Mouse (Mus musculus): ENCODE results near the gene Alk. TPM values are rescaled to one million over a fixed set of nuclear protein-coding genes. Genes with fewer than 3 reads are reported as not detected.

Gene Alk
- polyA plus RNA-seq, 1 experiment: 0.05 TPM

GRCm38 (mm10) chr17:72187026-72187425 lies 417.4 kb downstream of the Alk start:
- 89% methylated on average over 1 of the region's 1 CpGs for WGBS
- no peak for DNase-seq (ENCODE audit: low read depth, low spot score)

- 53% methylated on average over 2 of the region's 2 CpGs for WGBS
- DNase-seq (ENCODE audit: low read depth, low spot score): no peak
Observed at GRCm38 (mm10) chr17:72182414-72182813, 422.0 kb downstream of the Alk start.

- 92% methylated on average over 9 of the region's 9 CpGs for WGBS
- no peak for DNase-seq (ENCODE audit: low read depth, low spot score)
Observed at GRCm38 (mm10) chr17:72180200-72180599, 424.2 kb downstream of the Alk start.

GRCm38 (mm10) chr17:72179722-72180140 lies 424.7 kb downstream of the Alk start:
- 87% methylated on average over 14 of the region's 14 CpGs for WGBS
- no peak for DNase-seq (ENCODE audit: low read depth, low spot score)

GRCm38 (mm10) chr17:72173778-72174177 lies 430.6 kb downstream of the Alk start:
- WGBS: 76% methylated on average over 3 of the region's 3 CpGs
- DNase-seq (ENCODE audit: low read depth, low spot score): no peak

- WGBS: 80% methylated on average over 5 of the region's 5 CpGs
- DNase-seq (ENCODE audit: low read depth, low spot score): no peak
Observed at GRCm38 (mm10) chr17:72168152-72168551, 436.3 kb downstream of the Alk start.

- no peak for DNase-seq (ENCODE audit: low read depth, low spot score)
- 66% methylated on average over 5 of the region's 5 CpGs for WGBS
Observed at GRCm38 (mm10) chr17:72158857-72159385, 445.5 kb downstream of the Alk start.

GRCm38 (mm10) chr17:72157830-72158629 lies 446.4 kb downstream of the Alk start:
- 65% methylated on average over 10 of the region's 10 CpGs for WGBS
- no peak for DNase-seq (ENCODE audit: low read depth, low spot score)

GRCm38 (mm10) chr17:72153038-72153437 lies 451.4 kb downstream of the Alk start:
- WGBS: 76% methylated on average over 3 of the region's 3 CpGs
- no peak for DNase-seq (ENCODE audit: low read depth, low spot score)

GRCm38 (mm10) chr17:72144946-72145598 lies 459.4 kb downstream of the Alk start:
- WGBS: 68% methylated on average over 7 of the region's 7 CpGs
- no peak for DNase-seq (ENCODE audit: low read depth, low spot score)

GRCm38 (mm10) chr17:72144461-72144860 lies 460.0 kb downstream of the Alk start:
- 73% methylated on average over 9 of the region's 9 CpGs for WGBS
- DNase-seq (ENCODE audit: low read depth, low spot score): no peak

GRCm38 (mm10) chr17:72132140-72132911 lies 472.1 kb downstream of the Alk start:
- peak; percentile 74 for DNase-seq (ENCODE audit: low read depth, low spot score)
- WGBS: 31% methylated on average over 8 of the region's 8 CpGs

GRCm38 (mm10) chr17:72121660-72122059 lies 482.8 kb downstream of the Alk start:
- 59% methylated on average over 1 of the region's 1 CpGs for WGBS
- DNase-seq (ENCODE audit: low read depth, low spot score): no peak

GRCm38 (mm10) chr17:72120278-72120677 lies 484.1 kb downstream of the Alk start:
- DNase-seq (ENCODE audit: low read depth, low spot score): no peak
- 48% methylated on average over 11 of the region's 11 CpGs for WGBS

- DNase-seq (ENCODE audit: low read depth, low spot score): no peak
- WGBS: 21% methylated on average over 5 of the region's 5 CpGs
Observed at GRCm38 (mm10) chr17:72118376-72118775, 486.1 kb downstream of the Alk start.

GRCm38 (mm10) chr17:72115271-72115944 lies 489.0 kb downstream of the Alk start:
- no peak for DNase-seq (ENCODE audit: low read depth, low spot score)
- WGBS: 41% methylated on average over 12 of the region's 12 CpGs

- no peak for DNase-seq (ENCODE audit: low read depth, low spot score)
Observed at GRCm38 (mm10) chr17:72112004-72112403, 492.4 kb downstream of the Alk start.

GRCm38 (mm10) chr17:72111528-72111927 lies 492.9 kb downstream of the Alk start:
- DNase-seq (ENCODE audit: low read depth, low spot score): no peak
- 93% methylated on average over 4 of the region's 4 CpGs for WGBS

GRCm38 (mm10) chr17:72087261-72087703 lies 517.1 kb downstream of the Alk start:
- DNase-seq (ENCODE audit: low read depth, low spot score): no peak
- WGBS: 72% methylated on average over 12 of the region's 12 CpGs

- DNase-seq (ENCODE audit: low read depth, low spot score): no peak
- WGBS: 77% methylated on average over 2 of the region's 2 CpGs
Observed at GRCm38 (mm10) chr17:72081396-72081795, 523.0 kb downstream of the Alk start.

All from large intestine, adult 2 months (tissue).